Mouse (Mus musculus): ENCODE measurements around the gene Qpctl. TPM values are rescaled to one million over a fixed set of nuclear protein-coding genes. Genes with fewer than 3 reads are reported as not detected.
A peak's percentile ranks its signal among the peaks of the same experiment; 100 is the strongest.

Gene Qpctl
- polyA plus RNA-seq, 1 experiment from 2014 or later = 20.0 TPM

- 75% methylated on average over 2 of the region's 2 CpGs for WGBS
- DNase-seq (no peak), ATAC-seq (ENCODE audit: low FRiP score, low TSS enrichment) (no peak)
- no peaks in the 10 kb centered on the region for H3K36me3 ChIP-seq (ENCODE audit: control insufficient read depth, insufficient read depth, low read length)
- no peak overlapping the region for H3K27ac ChIP-seq (replicated peaks; ENCODE audit: low read depth, low read length)
- H3K4me1 ChIP-seq (ENCODE audit: control insufficient read depth, insufficient read depth, low read length) = no peaks in the 10 kb centered on the region
- no peak overlapping the region for H3K4me2 ChIP-seq (ENCODE audit: low read length)
- H3K4me3 ChIP-seq (replicated peaks; ENCODE audit: low read depth, low read length) = no peak overlapping the region
- no peaks in the 10 kb centered on the region for H3K27me3 ChIP-seq (ENCODE audit: control insufficient read depth, insufficient read depth, low read length)
- no peaks in the 10 kb centered on the region for H3K9me3 ChIP-seq (ENCODE audit: control insufficient read depth, low read length)
- H3K9ac ChIP-seq (replicated peaks; ENCODE audit: low read length) = no peak overlapping the region
Observed at GRCm38 (mm10) chr7:19104486-19104885, 44.6 kb downstream of the Qpctl start.

GRCm38 (mm10) chr7:19103741-19104140, 45.4 kb downstream of the Qpctl start:
- ATAC-seq (ENCODE audit: low FRiP score, low TSS enrichment) (no peak), DNase-seq (no peak)
- no peak overlapping the region for H3K4me3 ChIP-seq (replicated peaks; ENCODE audit: low read depth, low read length)
- no peaks in the 10 kb centered on the region for H3K27me3 ChIP-seq (ENCODE audit: control insufficient read depth, insufficient read depth, low read length)
- H3K4me1 ChIP-seq (ENCODE audit: control insufficient read depth, insufficient read depth, low read length) = no peaks in the 10 kb centered on the region
- no peak overlapping the region for H3K4me2 ChIP-seq (ENCODE audit: low read length)
- H3K9ac ChIP-seq (replicated peaks; ENCODE audit: low read length) = no peak overlapping the region
- no peaks in the 10 kb centered on the region for H3K9me3 ChIP-seq (ENCODE audit: control insufficient read depth, low read length)
- no peaks in the 10 kb centered on the region for H3K36me3 ChIP-seq (ENCODE audit: control insufficient read depth, insufficient read depth, low read length)
- no peak overlapping the region for H3K27ac ChIP-seq (replicated peaks; ENCODE audit: low read depth, low read length)

- Histone ChIP-seq H3K36me3 (ENCODE audit: control insufficient read depth, insufficient read depth, low read length) (no peaks in the 10 kb centered on the region), H3K4me3 (replicated peaks; ENCODE audit: low read depth, low read length) (no peak overlapping the region), H3K9me3 (ENCODE audit: control insufficient read depth, low read length) (no peaks in the 10 kb centered on the region), H3K4me2 (ENCODE audit: low read length) (no peak overlapping the region), H3K9ac (replicated peaks; ENCODE audit: low read length) (no peak overlapping the region), H3K27ac (replicated peaks; ENCODE audit: low read depth, low read length) (no peak overlapping the region), H3K27me3 (ENCODE audit: control insufficient read depth, insufficient read depth, low read length) (0 out of 2 replicates have a peak, but pooled peaks cover 3% of the 10 kb centered on the region), H3K4me1 (ENCODE audit: control insufficient read depth, insufficient read depth, low read length) (0 out of 2 replicates have a peak, but pooled peaks cover 5% of the 10 kb centered on the region)
- WGBS = 96% methylated on average over 1 of the region's 1 CpGs
- DNase-seq (no peak), ATAC-seq (ENCODE audit: low FRiP score, low TSS enrichment) (no peak)
Observed at GRCm38 (mm10) chr7:19100290-19100689, 48.8 kb downstream of the Qpctl start.

- DNase-seq (no peak), ATAC-seq (ENCODE audit: low FRiP score, low TSS enrichment) (no peak)
- Histone ChIP-seq H3K36me3 (ENCODE audit: control insufficient read depth, insufficient read depth, low read length) (no peaks in the 10 kb centered on the region), H3K4me2 (ENCODE audit: low read length) (no peak overlapping the region), H3K9ac (replicated peaks; ENCODE audit: low read length) (no peak overlapping the region), H3K4me3 (replicated peaks; ENCODE audit: low read depth, low read length) (no peak overlapping the region), H3K9me3 (ENCODE audit: control insufficient read depth, low read length) (no peaks in the 10 kb centered on the region), H3K27me3 (ENCODE audit: control insufficient read depth, insufficient read depth, low read length) (peaks cover 8% of the 10 kb centered on the region), H3K4me1 (ENCODE audit: control insufficient read depth, insufficient read depth, low read length) (peaks cover 10% of the 10 kb centered on the region; the same call in 1 of the 2 replicates), H3K27ac (replicated peaks; ENCODE audit: low read depth, low read length) (no peak overlapping the region)
- 59% methylated on average over 7 of the region's 7 CpGs for WGBS
Observed at GRCm38 (mm10) chr7:19098811-19099210, 50.3 kb downstream of the Qpctl start.

GRCm38 (mm10) chr7:19097863-19098262, 51.2 kb downstream of the Qpctl start:
- no peak overlapping the region for H3K9ac ChIP-seq (replicated peaks; ENCODE audit: low read length)
- no peak overlapping the region for H3K4me2 ChIP-seq (ENCODE audit: low read length)
- ATAC-seq (ENCODE audit: low FRiP score, low TSS enrichment) (no peak), DNase-seq (no peak)
- no peaks in the 10 kb centered on the region for H3K9me3 ChIP-seq (ENCODE audit: control insufficient read depth, low read length)
- peaks cover 9% of the 10 kb centered on the region for H3K27me3 ChIP-seq (ENCODE audit: control insufficient read depth, insufficient read depth, low read length)
- no peak overlapping the region for H3K27ac ChIP-seq (replicated peaks; ENCODE audit: low read depth, low read length)
- peaks cover 18% of the 10 kb centered on the region for H3K4me1 ChIP-seq (ENCODE audit: control insufficient read depth, insufficient read depth, low read length)
- H3K36me3 ChIP-seq (ENCODE audit: control insufficient read depth, insufficient read depth, low read length) = no peaks in the 10 kb centered on the region
- H3K4me3 ChIP-seq (replicated peaks; ENCODE audit: low read depth, low read length) = no peak overlapping the region

- ATAC-seq (ENCODE audit: low FRiP score, low TSS enrichment) (no peak), DNase-seq (no peak)
- no peak overlapping the region for H3K27ac ChIP-seq (replicated peaks; ENCODE audit: low read depth, low read length)
- no peaks in the 10 kb centered on the region for H3K36me3 ChIP-seq (ENCODE audit: control insufficient read depth, insufficient read depth, low read length)
- H3K9me3 ChIP-seq (ENCODE audit: control insufficient read depth, low read length) = no peaks in the 10 kb centered on the region
- peaks cover 14% of the 10 kb centered on the region for H3K27me3 ChIP-seq (ENCODE audit: control insufficient read depth, insufficient read depth, low read length)
- H3K4me2 ChIP-seq (ENCODE audit: low read length) = no peak overlapping the region
- 59% methylated on average over 2 of the region's 2 CpGs for WGBS
- no peak overlapping the region for H3K4me3 ChIP-seq (replicated peaks; ENCODE audit: low read depth, low read length)
- H3K4me1 ChIP-seq (ENCODE audit: control insufficient read depth, insufficient read depth, low read length) = peaks cover 24% of the 10 kb centered on the region
- H3K9ac ChIP-seq (replicated peaks; ENCODE audit: low read length) = no peak overlapping the region
Observed at GRCm38 (mm10) chr7:19097217-19097616, 51.9 kb downstream of the Qpctl start.

- H3K4me1 ChIP-seq (ENCODE audit: control insufficient read depth, insufficient read depth, low read length) = peaks cover 24% of the 10 kb centered on the region
- H3K27ac ChIP-seq (replicated peaks; ENCODE audit: low read depth, low read length) = no peak overlapping the region
- DNase-seq (no peak), ATAC-seq (ENCODE audit: low FRiP score, low TSS enrichment) (no peak)
- H3K27me3 ChIP-seq (ENCODE audit: control insufficient read depth, insufficient read depth, low read length) = peaks cover 19% of the 10 kb centered on the region
- H3K9me3 ChIP-seq (ENCODE audit: control insufficient read depth, low read length) = no peaks in the 10 kb centered on the region
- 58% methylated on average over 5 of the region's 5 CpGs for WGBS
- H3K36me3 ChIP-seq (ENCODE audit: control insufficient read depth, insufficient read depth, low read length) = 0 out of 2 replicates have a peak, but pooled peaks cover 5% of the 10 kb centered on the region
- H3K4me3 ChIP-seq (replicated peaks; ENCODE audit: low read depth, low read length) = peak overlapping the region; percentile 50; the same call in 1 of the 2 replicates
- H3K9ac ChIP-seq (replicated peaks; ENCODE audit: low read length) = no peak overlapping the region
- H3K4me2 ChIP-seq (ENCODE audit: low read length) = peak overlapping the region; percentile 97
Observed at GRCm38 (mm10) chr7:19096421-19096976, 52.6 kb downstream of the Qpctl start.

- WGBS = 0% methylated on average over 19 of the region's 19 CpGs
- Histone ChIP-seq H3K4me3 (replicated peaks; ENCODE audit: low read depth, low read length) (peak overlapping the region; percentile 50), H3K9ac (replicated peaks; ENCODE audit: low read length) (peak overlapping the region; percentile 54; the same call in 1 of the 2 replicates), H3K27me3 (ENCODE audit: control insufficient read depth, insufficient read depth, low read length) (peaks cover 23% of the 10 kb centered on the region), H3K27ac (replicated peaks; ENCODE audit: low read depth, low read length) (0 out of 2 replicates have a peak overlapping the region, but pooled peaks have one; percentile 26), H3K36me3 (ENCODE audit: control insufficient read depth, insufficient read depth, low read length) (peaks cover 12% of the 10 kb centered on the region), H3K9me3 (ENCODE audit: control insufficient read depth, low read length) (no peaks in the 10 kb centered on the region), H3K4me1 (ENCODE audit: control insufficient read depth, insufficient read depth, low read length) (peaks cover 24% of the 10 kb centered on the region), H3K4me2 (ENCODE audit: low read length) (peak overlapping the region; percentile 97)
- ATAC-seq (ENCODE audit: low FRiP score, low TSS enrichment) (no peak), DNase-seq (peak; percentile 69)
Observed at GRCm38 (mm10) chr7:19095751-19096110, 53.4 kb downstream of the Qpctl start.

Measured in midbrain, embryonic 14.5 days (tissue).